Mouse (Mus musculus): ENCODE results near the gene Mpdz.

- TF ChIP-seq POLR2A (IDR thresholded peaks at IDR 0.05; ENCODE audit: extremely low read depth, insufficient read depth, low read length) (no peak), CTCF (IDR thresholded peaks at IDR 0.05; ENCODE audit: low read depth, low read length) (no peak)
These were observed 129.4 kb downstream of the Mpdz start for GRCm38 (mm10) chr4:81313246-81313645.
